Mouse (Mus musculus) embryonic fibroblast, embryonic 13.5 days (primary cell): ENCODE measurements around the gene Dbnl.

Experiments
- CTCF ChIP-seq: IDR thresholded peaks from 2 replicates; pipeline ENCODE4 v1.5.1; 2011; ENCODE audit warnings: mild to moderate bottlenecking, control low read depth, low read length, moderate library complexity, borderline replicate concordance; ENCODE audit not compliant: insufficient read depth
- POLR2A ChIP-seq: IDR thresholded peaks from 2 replicates; pipeline ENCODE4 v1.6.1; 2011; ENCODE audit warnings: low read depth, mild to moderate bottlenecking, control low read depth, low read length, moderate library complexity

- TF ChIP-seq POLR2A = no peak
- TF ChIP-seq CTCF = no peak
These were observed 46.2 kb downstream of the Dbnl start for GRCm38 (mm10) chr11:5834506-5834905.
